Mouse (Mus musculus) CH12.LX (cell line): ENCODE data around the gene Galnt18. TPM values are rescaled to one million over a fixed set of nuclear protein-coding genes. Genes with fewer than 3 reads are reported as not detected.

ENCODE experiments used
- DNase-seq: peaks from one replicate; pipeline ENCODE4 v3.0.0-alpha.2; 2013; ENCODE audit errors: extremely low read depth
- H3K27ac ChIP-seq: 2 replicates; pipeline ENCODE4 v1.5.1; 2012; ENCODE audit warnings: low read depth, mild to moderate bottlenecking, control low read depth, moderate library complexity; ENCODE audit not compliant: insufficient read depth
- H3K27me3 ChIP-seq: replicated peaks from 2 replicates; pipeline ENCODE3; 2012; ENCODE audit warnings: inconsistent platforms
- H3K36me3 ChIP-seq, 2 experiments: replicated peaks in 1 of 2; 2 replicates each; pipeline versions ENCODE3 to v1.6.1; 2012; ENCODE audit warnings: inconsistent platforms in 1 of 2, low read length in 1 of 2, mild to moderate bottlenecking in 1 of 2, mixed read lengths in 1 of 2, moderate library complexity in 1 of 2; ENCODE audit not compliant: control insufficient read depth in 1 of 2, insufficient read depth in 1 of 2
- H3K4me1 ChIP-seq, 2 experiments: 2 replicates each; pipeline ENCODE4 v1.6.1; 2012; ENCODE audit warnings: inconsistent platforms in 1 of 2, moderate library complexity in 1 of 2; ENCODE audit not compliant: insufficient read depth in 2 of 2, control insufficient read depth in 1 of 2
- H3K4me2 ChIP-seq: 2 replicates; pipeline ENCODE4 v1.6.1; 2012; ENCODE audit warnings: low read depth, mild to moderate bottlenecking, control low read depth; ENCODE audit not compliant: poor library complexity, insufficient read depth, severe bottlenecking
- H3K4me3 ChIP-seq, 3 experiments: fragments of 150-350 bp in 1 of 3; sonication (generic) in 1 of 3; replicated peaks in 1 of 3; 2 replicates each; pipeline versions ENCODE3 to v1.5.1; 2011 to 2012; ENCODE audit warnings: low read depth in 2 of 3, low read length in 2 of 3, mild to moderate bottlenecking in 2 of 3, moderate library complexity in 2 of 3, control low read depth in 1 of 3, improper control_type of control experiment in 1 of 3, inconsistent platforms in 1 of 3, mixed read lengths in 1 of 3; ENCODE audit not compliant: poor library complexity in 1 of 3
- H3K79me2 ChIP-seq: replicated peaks from 2 replicates; pipeline ENCODE4 v1.6.1; 2012; ENCODE audit warnings: mild to moderate bottlenecking, moderate library complexity; ENCODE audit not compliant: control insufficient read depth, poor library complexity, insufficient read depth, severe bottlenecking; ENCODE audit errors: extremely low read depth
- H3K9ac ChIP-seq: 2 replicates; pipeline ENCODE4 v1.6.1; 2012; ENCODE audit warnings: low read depth, mild to moderate bottlenecking, control low read depth, moderate library complexity; ENCODE audit not compliant: insufficient read depth
- H3K9me3 ChIP-seq: replicated peaks from 2 replicates; pipeline ENCODE3; 2012; ENCODE audit warnings: low read length, inconsistent platforms, mixed read lengths
- CHD2 ChIP-seq: IDR thresholded peaks from 2 replicates; pipeline ENCODE4 v1.6.1; 2011; ENCODE audit warnings: low read length, improper control_type of control experiment
- E2F4 ChIP-seq: IDR thresholded peaks from 2 replicates; pipeline ENCODE4 v1.6.1; 2011; ENCODE audit warnings: low read depth, low read length, improper control_type of control experiment; ENCODE audit not compliant: insufficient replicate concordance
- ETS1 ChIP-seq: conservative IDR thresholded peaks from 2 replicates; pipeline ENCODE4 v1.6.1; 2012; ENCODE audit warnings: low read depth, mild to moderate bottlenecking, inconsistent platforms, low read length, improper control_type of control experiment, moderate library complexity
- IRF4 ChIP-seq: IDR thresholded peaks from 2 replicates; pipeline ENCODE4 v1.6.1; 2014; ENCODE audit warnings: low read depth, mild to moderate bottlenecking, inconsistent platforms, low read length, improper control_type of control experiment
- JUN ChIP-seq: IDR thresholded peaks from 2 replicates; pipeline ENCODE4 v1.6.1; 2011; ENCODE audit warnings: low read depth, mild to moderate bottlenecking, low read length, improper control_type of control experiment, moderate library complexity; ENCODE audit not compliant: insufficient read depth
- MAFK ChIP-seq: IDR thresholded peaks from 2 replicates; pipeline ENCODE4 v1.6.1; 2011; ENCODE audit warnings: low read length, improper control_type of control experiment; ENCODE audit not compliant: insufficient replicate concordance
- MAZ ChIP-seq: IDR thresholded peaks from 2 replicates; pipeline ENCODE4 v1.6.1; 2012; ENCODE audit warnings: low read depth, mild to moderate bottlenecking, inconsistent platforms, low read length, improper control_type of control experiment, moderate library complexity
- MEF2A ChIP-seq: IDR thresholded peaks from 2 replicates; pipeline ENCODE4 v1.6.1; 2014; ENCODE audit warnings: low read depth, mild to moderate bottlenecking, inconsistent platforms, low read length, improper control_type of control experiment, borderline replicate concordance
- NRF1 ChIP-seq: IDR thresholded peaks from 2 replicates; pipeline ENCODE4 v1.6.1; 2014; ENCODE audit warnings: low read depth, mild to moderate bottlenecking, inconsistent platforms, low read length, improper control_type of control experiment, moderate library complexity
- PAX5 ChIP-seq: IDR thresholded peaks from 2 replicates; pipeline ENCODE4 v1.6.1; 2012; ENCODE audit warnings: low read length, inconsistent platforms, mixed read lengths
- POLR2A ChIP-seq: IDR thresholded peaks from 2 replicates; pipeline ENCODE4 v1.6.1; 2011; ENCODE audit warnings: low read depth, mild to moderate bottlenecking, improper control_type of control experiment, low read length
- POLR2AphosphoS2 ChIP-seq: IDR thresholded peaks from 2 replicates; pipeline ENCODE4 v1.6.1; 2011; ENCODE audit warnings: low read depth, low read length, improper control_type of control experiment
- RAD21 ChIP-seq: IDR thresholded peaks from 2 replicates; pipeline ENCODE4 v1.6.1; 2011; ENCODE audit warnings: low read depth, mild to moderate bottlenecking, low read length, improper control_type of control experiment, moderate library complexity
- SIN3A ChIP-seq: IDR thresholded peaks from 2 replicates; pipeline ENCODE4 v1.6.1; 2012; ENCODE audit warnings: low read length, improper control_type of control experiment, inconsistent platforms
- SMC3 ChIP-seq: IDR thresholded peaks from 2 replicates; pipeline ENCODE4 v1.6.1; 2011; ENCODE audit warnings: low read depth, low read length, improper control_type of control experiment
- USF1 ChIP-seq: IDR thresholded peaks from 2 replicates; pipeline ENCODE4 v1.6.1; 2014; ENCODE audit warnings: low read depth, mild to moderate bottlenecking, inconsistent platforms, low read length, improper control_type of control experiment
- USF2 ChIP-seq: conservative IDR thresholded peaks from 2 replicates; pipeline ENCODE4 v1.6.1; 2011; ENCODE audit warnings: low read depth, low read length, improper control_type of control experiment
- ZMIZ1 ChIP-seq: IDR thresholded peaks from 2 replicates; pipeline ENCODE4 v1.6.1; 2012; ENCODE audit warnings: low read depth, mild to moderate bottlenecking, inconsistent platforms, low read length, improper control_type of control experiment
- dilution Hi-C: fragments of 300-500 bp; cut with MboI; formaldehyde crosslinking; loops from 2 replicates; pipeline ENCODE4 v1.14.3; 2020; ENCODE audit warnings: low sequenced_read_pairs; ENCODE audit not compliant: extremely low pct_unique_long_range_greater_than_20kb, extremely low pct_ligation_motif_present
- in situ Hi-C: fragments of 300-500 bp; cut with MboI; formaldehyde crosslinking; loops from 3 replicates; pipeline ENCODE4 v1.14.3; 2019; ENCODE audit warnings: low sequenced_read_pairs, low pct_ligation_motif_present, low pct_unique_long_range_greater_than_20kb, mixed read lengths
- polyA plus RNA-seq: library from polyadenylated mRNA; unstranded; fragments of >175 nt; gene quantifications from 2 replicates; pipeline ENCODE4 v1.2.1, GENCODE M21; 2012; ENCODE audit warnings: low read depth; ENCODE audit not compliant: insufficient read length
- total RNA-seq, 2 experiments: library from RNA; depleted of rRNA; stranded (reverse); fragments of 300-350 nt in 1 of 2; fragments of >200 nt in 1 of 2; gene quantifications; 2 replicates each; pipeline ENCODE4 v1.2.3; 2012 to 2014

Gene Galnt18
- total and polyA plus RNA-seq, 3 experiments = 0.04 TPM; not detected in 2

DNA sequence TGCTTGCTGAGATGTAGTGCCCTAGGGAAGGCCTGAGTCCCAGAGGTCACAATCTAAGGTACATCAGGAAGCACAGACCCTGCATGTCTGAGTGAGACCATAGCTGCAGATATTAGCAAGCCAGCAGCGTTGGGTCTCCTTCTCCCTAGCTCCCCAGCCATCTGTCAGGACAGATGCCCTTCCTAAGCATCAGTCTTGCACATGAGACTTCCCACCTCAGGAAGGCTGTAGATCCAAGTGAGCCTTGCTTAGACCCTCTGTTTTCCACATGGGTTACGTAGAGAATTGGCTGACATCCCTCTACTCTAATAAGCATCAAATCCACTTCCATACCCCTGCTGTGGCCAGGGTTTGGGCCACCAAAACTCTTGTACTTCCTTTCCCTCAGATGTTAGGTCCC, 76.8 kb downstream of the Galnt18 start:
- no peak for TF ChIP-seq SMC3
- TF ChIP-seq MAFK = no peak
- TF ChIP-seq PAX5 = no peak
- TF ChIP-seq NRF1 = no peak
- TF ChIP-seq ETS1 = no peak
- no peak for TF ChIP-seq CHD2
- TF ChIP-seq USF1 = no peak
- no peak for TF ChIP-seq ZMIZ1
- no peak for TF ChIP-seq POLR2AphosphoS2
- no peak for TF ChIP-seq SIN3A
- no peak for TF ChIP-seq MAZ
- TF ChIP-seq RAD21 = no peak
- TF ChIP-seq MEF2A = no peak
- TF ChIP-seq E2F4 = no peak
- H3K4me3 ChIP-seq = no peak overlapping the region
- in situ Hi-C loops = no loop called here
- no peaks in the 10 kb centered on the region for H3K36me3 ChIP-seq
- dilution Hi-C loops = no loop called here
- H3K9ac ChIP-seq = no peak overlapping the region
- H3K27ac ChIP-seq = no peak overlapping the region
- no peaks in the 10 kb centered on the region for H3K79me2 ChIP-seq
- no peaks in the 10 kb centered on the region for H3K4me1 ChIP-seq
- no peak for DNase-seq
- H3K4me2 ChIP-seq = no peak overlapping the region
- H3K27me3 ChIP-seq = peaks cover 58% of the 10 kb centered on the region
- H3K9me3 ChIP-seq = no peaks in the 10 kb centered on the region

DNA sequence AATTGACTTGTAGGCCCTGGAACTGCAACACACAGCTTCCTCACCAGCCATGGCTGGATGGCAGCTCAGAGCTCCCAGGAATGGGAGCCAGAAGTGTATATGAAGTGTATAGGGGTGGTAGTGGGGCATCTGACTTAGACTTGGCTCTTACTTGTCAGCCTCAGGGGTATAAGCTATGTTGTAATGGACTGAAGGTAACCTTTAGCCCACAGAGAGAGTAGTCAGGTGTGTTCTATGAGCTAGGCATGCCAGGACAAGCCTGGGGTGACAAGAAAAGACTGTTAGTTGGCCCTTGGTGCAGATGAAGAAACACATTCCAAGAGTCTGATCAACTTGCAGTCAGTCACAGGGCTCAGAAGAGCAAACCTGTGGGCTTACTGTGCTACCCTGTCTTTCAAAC, 78.0 kb downstream of the Galnt18 start:
- Histone ChIP-seq H3K36me3 (no peaks in the 10 kb centered on the region), H3K4me2 (no peak overlapping the region), H3K4me3 (no peak overlapping the region), H3K9ac (no peak overlapping the region), H3K27ac (no peak overlapping the region), H3K4me1 (no peaks in the 10 kb centered on the region), H3K79me2 (no peaks in the 10 kb centered on the region), H3K9me3 (no peaks in the 10 kb centered on the region), H3K27me3 (peaks cover 55% of the 10 kb centered on the region)
- in situ Hi-C loops (no loop called here), dilution Hi-C loops (no loop called here)
- no peak for DNase-seq
- TF ChIP-seq E2F4 = no peak
- no peak for TF ChIP-seq USF2
- no peak for TF ChIP-seq IRF4
- no peak for TF ChIP-seq POLR2A
- no peak for TF ChIP-seq JUN
- TF ChIP-seq, all 38 proteins: peak for 0
